Mouse (Mus musculus) small intestine, adult 2 months (tissue): ENCODE measurements around the gene Prdm9.

Source experiments
- CTCF ChIP-seq: fragments of 200-500 bp; IDR thresholded peaks from 2 replicates; pipeline ENCODE4 v1.5.1; 2012; ENCODE audit warnings: low read depth, mild to moderate bottlenecking, control low read depth, inconsistent platforms, low read length, moderate library complexity, mixed read lengths; ENCODE audit not compliant: insufficient replicate concordance, insufficient read length; ENCODE audit errors: extremely low read depth
- POLR2A ChIP-seq: fragments of 200-500 bp; IDR thresholded peaks from 2 replicates; pipeline ENCODE4 v1.6.1; 2012; ENCODE audit warnings: low read depth, mild to moderate bottlenecking, control low read depth, inconsistent platforms, low read length, moderate library complexity

- TF ChIP-seq CTCF (no peak), POLR2A (peak; percentile 81)
These were observed 66.0 kb downstream of the Prdm9 start for GRCm38 (mm10) chr17:15497882-15498752.
